Mouse (Mus musculus): ENCODE measurements at regions not wholly inside any gene's neighbourhood (a gene's known extent, or its start where the extent isn't known, plus 50 kb on each side); places are given as distances from the start of the nearest gene placed in this dataset.

DNA sequence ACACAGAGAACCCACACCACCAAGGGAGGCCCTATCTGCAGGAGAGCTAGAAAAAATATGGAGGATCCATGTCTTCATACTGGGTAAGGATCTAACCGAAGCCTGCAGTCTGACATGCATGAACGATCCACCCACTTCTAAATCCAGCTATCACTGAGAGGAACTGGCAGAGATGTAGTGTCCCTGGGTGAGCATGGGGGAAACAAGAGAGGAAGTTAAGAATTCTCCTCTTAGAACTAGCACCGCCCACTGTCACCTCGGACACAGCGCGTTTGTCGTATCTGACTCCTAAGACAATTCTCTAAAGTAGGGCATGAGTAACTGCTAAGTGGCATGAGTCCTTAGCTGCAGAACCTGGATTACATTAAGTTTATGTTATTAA lies 112.8 kb upstream of the Azi2 start:
- Histone ChIP-seq H3K27ac (no peak overlapping the region), H3K4me1 (replicated peaks; ENCODE audit: insufficient read depth, low read length) (no peaks in the 10 kb centered on the region), H3K9ac (ENCODE audit: low read depth, low read length) (no peak overlapping the region), H3K4me3 (replicated peaks; ENCODE audit: low read depth, low read length) (no peak overlapping the region), H3K27me3 (ENCODE audit: insufficient read depth, low read length) (no peaks in the 10 kb centered on the region), H3K36me3 (ENCODE audit: insufficient read depth, low read length) (no peaks in the 10 kb centered on the region), H3K9me3 (replicated peaks; ENCODE audit: low read length) (no peaks in the 10 kb centered on the region), H3K4me2 (ENCODE audit: low read length) (no peak overlapping the region)
- no peak for DNase-seq (ENCODE audit: low spot score)
- 65% methylated on average over 7 of the region's 7 CpGs for WGBS
- ATAC-seq (replicated peaks; ENCODE audit: low FRiP score, low read depth), result no peak
- TF ChIP-seq CTCF (IDR thresholded peaks at IDR 0.05; ENCODE audit: low read depth), result no peak

DNA sequence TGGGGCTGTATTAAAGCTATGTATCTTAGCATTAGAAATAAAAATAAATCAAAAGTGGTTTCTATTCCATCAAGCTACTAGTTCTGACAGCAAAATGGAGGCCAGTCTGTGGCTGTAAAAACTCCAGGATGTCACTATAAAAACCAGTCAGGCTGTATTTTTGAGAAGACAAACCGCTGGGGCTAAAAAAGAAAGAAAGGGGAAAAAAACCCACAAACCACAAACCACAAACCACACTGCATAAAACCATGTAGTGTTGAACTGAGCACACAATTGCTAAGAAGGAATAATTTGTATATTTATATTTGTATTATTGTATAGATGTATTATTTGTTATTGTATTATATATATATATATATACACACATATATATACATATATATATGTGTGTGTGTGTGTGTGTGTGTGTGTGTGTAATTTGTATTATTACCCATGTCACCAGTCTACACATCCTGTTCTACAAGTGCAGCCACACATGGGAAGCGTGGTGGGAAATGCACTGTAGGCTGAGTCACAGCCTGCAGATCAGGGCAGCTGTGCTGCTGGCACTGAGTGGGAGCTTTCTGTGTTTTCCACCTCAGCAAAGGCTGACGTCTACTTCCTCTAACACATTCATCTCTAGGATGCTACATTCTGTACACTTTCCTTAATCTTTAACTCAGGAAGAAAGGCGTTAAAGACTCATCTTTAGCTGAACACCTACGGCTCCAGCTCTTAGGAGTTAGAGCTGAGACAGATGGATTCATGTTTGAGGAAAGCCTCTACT lies 113.4 kb upstream of the Azi2 start:
- H3K9ac ChIP-seq (ENCODE audit: low read depth, low read length), result no peak overlapping the region
- H3K4me1 ChIP-seq (replicated peaks; ENCODE audit: insufficient read depth, low read length), result no peaks in the 10 kb centered on the region
- no peak overlapping the region for H3K4me2 ChIP-seq (ENCODE audit: low read length)
- DNase-seq (ENCODE audit: low spot score) (no peak), ATAC-seq (replicated peaks; ENCODE audit: low FRiP score, low read depth) (no peak)
- no peaks in the 10 kb centered on the region for H3K36me3 ChIP-seq (ENCODE audit: insufficient read depth, low read length)
- no peaks in the 10 kb centered on the region for H3K27me3 ChIP-seq (ENCODE audit: insufficient read depth, low read length)
- H3K9me3 ChIP-seq (replicated peaks; ENCODE audit: low read length), result no peaks in the 10 kb centered on the region
- no peak overlapping the region for H3K4me3 ChIP-seq (replicated peaks; ENCODE audit: low read depth, low read length)
- no peak overlapping the region for H3K27ac ChIP-seq
- 67% methylated on average over 5 of the region's 5 CpGs for WGBS
- no peak for TF ChIP-seq CTCF (IDR thresholded peaks at IDR 0.05; ENCODE audit: low read depth)

DNA sequence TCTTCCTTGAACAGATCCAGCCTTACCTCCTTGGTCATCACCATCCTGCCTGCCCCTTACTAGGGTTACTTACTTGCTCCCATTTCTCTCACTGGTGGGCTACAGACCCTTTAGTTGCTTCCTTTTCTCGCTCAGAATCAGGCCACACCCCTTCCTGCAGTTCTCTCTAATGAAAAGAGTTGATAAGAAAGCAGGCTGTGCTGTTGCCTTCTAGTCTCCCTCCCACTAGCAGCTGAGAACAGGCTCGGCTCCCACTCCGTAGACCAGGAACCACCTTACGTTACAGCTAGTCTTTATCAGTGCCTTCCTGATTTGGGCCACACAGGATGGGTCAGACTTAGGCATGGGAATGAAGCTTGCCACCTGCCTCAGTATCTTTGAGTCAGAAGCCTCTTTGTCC lies 117.3 kb upstream of the Azi2 start:
- Histone ChIP-seq H3K4me3 (replicated peaks; ENCODE audit: low read depth, low read length) (no peak overlapping the region), H3K36me3 (ENCODE audit: insufficient read depth, low read length) (no peaks in the 10 kb centered on the region), H3K9me3 (replicated peaks; ENCODE audit: low read length) (no peaks in the 10 kb centered on the region), H3K9ac (ENCODE audit: low read depth, low read length) (no peak overlapping the region), H3K27me3 (ENCODE audit: insufficient read depth, low read length) (no peaks in the 10 kb centered on the region), H3K27ac (no peak overlapping the region), H3K4me1 (replicated peaks; ENCODE audit: insufficient read depth, low read length) (no peaks in the 10 kb centered on the region), H3K4me2 (ENCODE audit: low read length) (no peak overlapping the region; the same call in 1 of the 2 replicates)
- ATAC-seq (replicated peaks; ENCODE audit: low FRiP score, low read depth), result no peak
- no peak for DNase-seq (ENCODE audit: low spot score)
- WGBS, result 50% methylated on average over 4 of the region's 4 CpGs
- TF ChIP-seq CTCF (IDR thresholded peaks at IDR 0.05; ENCODE audit: low read depth), result no peak

DNA sequence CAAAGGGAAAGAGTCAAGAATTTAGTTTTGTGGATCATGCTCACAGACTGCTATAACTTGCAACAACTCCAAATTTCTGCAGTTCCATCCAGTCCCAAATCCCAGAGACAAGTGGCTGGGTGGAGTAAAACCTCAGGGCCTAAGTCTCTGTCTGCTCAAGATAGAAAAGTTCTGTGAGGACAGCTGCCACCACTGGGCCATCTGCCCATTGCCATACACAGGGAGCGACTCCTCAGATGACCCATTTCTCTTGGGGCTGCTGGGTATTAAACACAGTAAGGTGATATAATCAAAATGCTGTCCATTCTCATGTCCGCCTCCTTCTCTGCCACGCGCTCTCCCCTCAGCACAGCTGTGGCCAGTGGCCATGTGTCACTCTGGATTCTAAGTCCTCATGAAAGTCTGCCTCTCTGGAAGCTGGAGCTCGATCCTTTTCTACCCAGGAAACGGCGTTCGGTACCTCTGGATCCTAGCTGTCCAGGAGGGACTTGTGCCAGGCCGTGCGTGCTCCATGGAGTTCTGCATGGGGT lies 132.3 kb upstream of the Azi2 start:
- H3K9me3 ChIP-seq (replicated peaks; ENCODE audit: low read length), result no peaks in the 10 kb centered on the region
- H3K9ac ChIP-seq (ENCODE audit: low read depth, low read length), result no peak overlapping the region
- no peak for TF ChIP-seq CTCF (IDR thresholded peaks at IDR 0.05; ENCODE audit: low read depth)
- no peak overlapping the region for H3K4me2 ChIP-seq (ENCODE audit: low read length)
- DNase-seq (ENCODE audit: low spot score) (no peak), ATAC-seq (replicated peaks; ENCODE audit: low FRiP score, low read depth) (no peak)
- no peaks in the 10 kb centered on the region for H3K27me3 ChIP-seq (ENCODE audit: insufficient read depth, low read length)
- no peaks in the 10 kb centered on the region for H3K4me1 ChIP-seq (replicated peaks; ENCODE audit: insufficient read depth, low read length)
- H3K4me3 ChIP-seq (replicated peaks; ENCODE audit: low read depth, low read length), result no peak overlapping the region
- H3K36me3 ChIP-seq (ENCODE audit: insufficient read depth, low read length), result no peaks in the 10 kb centered on the region
- H3K27ac ChIP-seq, result no peak overlapping the region
- WGBS, result 90% methylated on average over 10 of the region's 10 CpGs

DNA sequence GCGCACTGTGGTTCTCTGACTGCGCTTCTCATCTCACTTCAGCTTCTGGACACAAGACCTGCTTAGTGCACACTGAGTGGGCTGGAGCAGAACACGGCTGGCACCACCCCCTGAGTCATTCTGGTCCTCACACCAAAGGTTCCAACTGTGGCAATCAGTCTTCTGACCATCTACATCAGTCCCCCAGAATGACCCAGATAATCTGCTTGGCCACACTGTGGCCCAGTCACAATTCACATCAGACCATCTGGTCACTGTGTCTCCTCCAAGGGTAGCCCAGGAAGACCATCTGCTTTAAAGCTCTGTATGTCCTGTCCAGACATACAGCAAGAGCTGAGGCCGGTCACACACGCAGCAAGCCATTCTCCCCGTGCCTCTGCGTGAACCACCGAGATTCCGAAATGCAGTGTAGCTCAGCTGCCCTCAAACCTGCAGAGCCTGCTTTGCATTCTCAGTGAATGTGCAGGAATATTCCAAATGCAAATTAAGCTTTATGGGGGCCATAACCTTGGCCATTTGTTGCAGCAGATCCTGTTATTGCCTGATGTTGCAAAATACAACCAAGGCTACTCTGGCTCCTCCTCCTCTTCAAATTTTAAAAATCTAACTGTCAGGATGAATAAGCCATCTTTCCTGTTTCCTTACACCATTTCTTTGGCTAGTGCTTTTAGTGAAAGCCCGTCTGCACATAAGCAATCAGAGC lies 135.1 kb upstream of the Azi2 start:
- no peak overlapping the region for H3K4me2 ChIP-seq (ENCODE audit: low read length)
- 62% methylated on average over 10 of the region's 10 CpGs for WGBS
- H3K9me3 ChIP-seq (replicated peaks; ENCODE audit: low read length), result no peaks in the 10 kb centered on the region
- no peaks in the 10 kb centered on the region for H3K27me3 ChIP-seq (ENCODE audit: insufficient read depth, low read length)
- no peaks in the 10 kb centered on the region for H3K36me3 ChIP-seq (ENCODE audit: insufficient read depth, low read length)
- no peak overlapping the region for H3K4me3 ChIP-seq (replicated peaks; ENCODE audit: low read depth, low read length)
- no peak for ATAC-seq (replicated peaks; ENCODE audit: low FRiP score, low read depth)
- DNase-seq (ENCODE audit: low spot score), result peak; percentile 35
- H3K4me1 ChIP-seq (replicated peaks; ENCODE audit: insufficient read depth, low read length), result no peaks in the 10 kb centered on the region
- no peak overlapping the region for H3K27ac ChIP-seq
- H3K9ac ChIP-seq (ENCODE audit: low read depth, low read length), result no peak overlapping the region
- TF ChIP-seq CTCF (IDR thresholded peaks at IDR 0.05; ENCODE audit: low read depth), result no peak

DNA sequence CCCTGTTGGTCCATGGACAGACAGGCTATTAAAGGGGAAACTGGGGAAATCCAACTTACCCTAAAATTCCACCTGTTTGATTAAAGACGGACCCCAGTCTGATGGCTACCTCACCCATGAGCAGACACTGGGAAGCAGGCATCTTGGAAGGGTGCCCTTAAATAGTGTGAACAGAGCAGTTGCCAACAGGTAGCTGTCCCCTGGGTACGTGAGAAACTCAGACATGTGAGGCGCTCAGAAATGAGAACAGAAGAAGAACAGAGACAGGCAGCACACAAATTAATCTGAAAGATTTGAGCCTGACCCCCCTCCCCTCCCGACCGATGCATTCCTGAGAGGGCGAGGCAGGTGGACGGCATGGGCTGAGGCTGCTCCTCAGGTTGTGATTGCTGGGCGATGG lies 135.7 kb upstream of the Azi2 start:
- H3K4me1 ChIP-seq (replicated peaks; ENCODE audit: insufficient read depth, low read length), result no peaks in the 10 kb centered on the region
- DNase-seq (ENCODE audit: low spot score) (no peak), ATAC-seq (replicated peaks; ENCODE audit: low FRiP score, low read depth) (no peak)
- no peaks in the 10 kb centered on the region for H3K36me3 ChIP-seq (ENCODE audit: insufficient read depth, low read length)
- H3K27ac ChIP-seq, result no peak overlapping the region
- H3K4me3 ChIP-seq (replicated peaks; ENCODE audit: low read depth, low read length), result no peak overlapping the region
- no peak overlapping the region for H3K9ac ChIP-seq (ENCODE audit: low read depth, low read length)
- TF ChIP-seq CTCF (IDR thresholded peaks at IDR 0.05; ENCODE audit: low read depth), result no peak
- 89% methylated on average over 8 of the region's 8 CpGs for WGBS
- H3K4me2 ChIP-seq (ENCODE audit: low read length), result no peak overlapping the region
- no peaks in the 10 kb centered on the region for H3K27me3 ChIP-seq (ENCODE audit: insufficient read depth, low read length)
- no peaks in the 10 kb centered on the region for H3K9me3 ChIP-seq (replicated peaks; ENCODE audit: low read length)

All from kidney, postnatal 0 days (tissue).